Mouse (Mus musculus): ENCODE measurements at regions not wholly inside any gene's neighbourhood (a gene's known extent, or its start where the extent isn't known, plus 50 kb on each side); places are given as distances from the start of the nearest gene placed in this dataset.

DNA sequence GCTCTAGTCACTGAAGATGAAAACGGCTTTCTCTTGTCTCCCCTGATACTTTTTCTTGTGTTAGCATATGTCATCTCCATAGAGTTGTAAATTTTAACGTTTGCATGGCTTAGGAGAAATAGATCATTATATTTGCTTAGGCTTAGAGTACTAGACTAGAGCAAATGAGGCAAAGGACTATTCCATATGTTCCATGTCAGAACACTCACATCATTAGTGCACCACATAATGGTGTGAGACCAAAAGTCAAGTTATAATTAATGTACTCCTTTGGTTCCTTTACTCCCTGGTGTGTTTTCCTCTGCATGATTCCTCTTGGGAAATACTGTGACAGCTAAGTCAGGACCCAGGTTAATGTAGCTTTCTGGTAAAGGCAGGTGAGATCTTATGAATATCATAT, 956.2 kb upstream of the Fbxo33 start:
- Histone ChIP-seq H3K9ac (replicated peaks; ENCODE audit: low read length) (no peak overlapping the region), H3K4me1 (ENCODE audit: insufficient read depth, low read length) (no peaks in the 10 kb centered on the region), H3K27ac (no peak overlapping the region), H3K4me2 (ENCODE audit: low read depth, low read length) (no peak overlapping the region), H3K36me3 (ENCODE audit: insufficient read depth, low read length) (no peaks in the 10 kb centered on the region), H3K27me3 (ENCODE audit: insufficient read depth, low read length) (no peaks in the 10 kb centered on the region), H3K4me3 (ENCODE audit: low read length) (no peak overlapping the region), H3K9me3 (ENCODE audit: low read length) (no peaks in the 10 kb centered on the region)
- TF ChIP-seq CTCF (IDR thresholded peaks at IDR 0.05; ENCODE audit: low read depth): no peak
- WGBS: 55% methylated on average over 2 of the region's 2 CpGs
- DNase-seq (ENCODE audit: low spot score) (peak; percentile 4), ATAC-seq (no peak)

DNA sequence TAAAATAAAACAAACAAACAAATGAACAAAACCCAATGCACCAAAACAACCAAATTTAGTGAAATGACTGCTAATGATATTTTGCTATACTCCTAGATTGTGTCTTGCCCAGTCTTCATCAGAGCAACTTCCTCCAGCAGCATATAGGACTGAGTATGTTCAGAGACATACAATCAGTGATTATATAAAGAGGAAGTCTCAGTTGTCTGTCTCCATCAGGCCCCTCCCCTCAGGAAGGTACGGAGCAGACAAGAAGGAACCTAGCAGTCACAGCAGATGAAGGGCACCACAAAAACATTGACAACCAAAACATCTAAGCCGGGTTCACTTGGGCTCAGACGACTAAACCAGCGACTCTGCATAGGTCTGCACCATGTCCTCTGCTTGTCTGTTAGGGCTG, 930.7 kb upstream of the Fbxo33 start:
- no peaks in the 10 kb centered on the region for H3K36me3 ChIP-seq (ENCODE audit: insufficient read depth, low read length)
- 81% methylated on average over 4 of the region's 4 CpGs for WGBS
- no peak for ATAC-seq
- no peak overlapping the region for H3K9ac ChIP-seq (replicated peaks; ENCODE audit: low read length)
- no peak overlapping the region for H3K4me3 ChIP-seq (ENCODE audit: low read length)
- no peak overlapping the region for H3K27ac ChIP-seq
- H3K27me3 ChIP-seq (ENCODE audit: insufficient read depth, low read length): no peaks in the 10 kb centered on the region
- TF ChIP-seq CTCF (IDR thresholded peaks at IDR 0.05; ENCODE audit: low read depth): no peak
- no peak for DNase-seq (ENCODE audit: low spot score)
- H3K4me1 ChIP-seq (ENCODE audit: insufficient read depth, low read length): no peaks in the 10 kb centered on the region
- no peaks in the 10 kb centered on the region for H3K9me3 ChIP-seq (ENCODE audit: low read length)
- H3K4me2 ChIP-seq (ENCODE audit: low read depth, low read length): no peak overlapping the region

GRCm38 (mm10) chr12:60147364-60147763, 927.8 kb upstream of the Fbxo33 start:
- no peak for DNase-seq (ENCODE audit: low spot score)
- no peak overlapping the region for H3K4me3 ChIP-seq (ENCODE audit: low read length)
- H3K9me3 ChIP-seq (ENCODE audit: low read length): no peaks in the 10 kb centered on the region
- no peaks in the 10 kb centered on the region for H3K27me3 ChIP-seq (ENCODE audit: insufficient read depth, low read length)
- H3K4me2 ChIP-seq (ENCODE audit: low read depth, low read length): no peak overlapping the region
- TF ChIP-seq CTCF (IDR thresholded peaks at IDR 0.05; ENCODE audit: low read depth): no peak
- no peaks in the 10 kb centered on the region for H3K36me3 ChIP-seq (ENCODE audit: insufficient read depth, low read length)
- no peak overlapping the region for H3K9ac ChIP-seq (replicated peaks; ENCODE audit: low read length)
- ATAC-seq: no peak
- H3K4me1 ChIP-seq (ENCODE audit: insufficient read depth, low read length): no peaks in the 10 kb centered on the region
- no peak overlapping the region for H3K27ac ChIP-seq
- 47% methylated on average over 1 of the region's 1 CpGs for WGBS

All from hindbrain, postnatal 0 days (tissue).